Mouse (Mus musculus): ENCODE measurements around the gene Znhit6.
A peak's percentile ranks its signal among the peaks of the same experiment; 100 is the strongest.

Znhit6 gene

DNA sequence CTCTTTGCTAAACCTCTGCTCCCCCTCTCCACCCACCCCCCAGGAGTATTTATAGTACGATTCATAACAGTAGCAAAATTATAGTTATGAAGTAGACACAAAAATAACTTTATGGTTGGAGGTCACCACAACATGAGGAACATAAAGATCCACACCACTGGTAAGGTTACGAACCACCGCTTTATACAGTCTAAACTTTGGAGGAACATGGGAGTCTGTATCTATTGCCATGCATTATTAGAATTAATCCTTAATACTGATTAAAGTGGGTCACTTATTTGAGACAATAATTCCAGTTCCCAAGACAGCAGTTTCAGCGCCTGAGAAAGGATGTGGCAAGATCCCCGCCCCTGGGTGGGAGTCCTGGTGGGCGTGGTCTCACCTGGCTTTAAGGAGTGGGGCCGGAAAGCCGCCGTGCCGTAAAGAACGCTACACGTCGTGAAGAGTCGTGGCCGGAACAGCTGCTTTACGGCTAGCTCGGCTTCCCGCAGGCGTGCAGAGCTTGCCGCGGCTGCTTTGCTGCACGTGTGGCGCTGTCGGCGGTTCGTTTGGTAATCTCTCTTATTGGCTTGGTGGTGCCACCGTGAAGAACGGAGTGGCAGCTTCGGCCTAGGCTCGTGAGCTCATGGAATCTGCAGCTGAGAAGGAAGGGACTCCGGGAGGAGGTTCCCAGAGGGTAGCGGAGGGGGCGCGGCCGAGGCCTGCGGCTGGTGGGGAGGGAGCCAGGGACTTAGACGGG, at the start of gene Znhit6:
Znhit6 (plus strand) TSS at position 463 of the 739 bp plus-strand sequence.
- peak; percentile 90 for DNase-seq (ENCODE audit: low read depth, low spot score)

GRCm38 (mm10) chr3:145537870-145538269, 38.1 kb upstream of the Znhit6 start:
- DNase-seq (ENCODE audit: low read depth, low spot score) = no peak

DNA sequence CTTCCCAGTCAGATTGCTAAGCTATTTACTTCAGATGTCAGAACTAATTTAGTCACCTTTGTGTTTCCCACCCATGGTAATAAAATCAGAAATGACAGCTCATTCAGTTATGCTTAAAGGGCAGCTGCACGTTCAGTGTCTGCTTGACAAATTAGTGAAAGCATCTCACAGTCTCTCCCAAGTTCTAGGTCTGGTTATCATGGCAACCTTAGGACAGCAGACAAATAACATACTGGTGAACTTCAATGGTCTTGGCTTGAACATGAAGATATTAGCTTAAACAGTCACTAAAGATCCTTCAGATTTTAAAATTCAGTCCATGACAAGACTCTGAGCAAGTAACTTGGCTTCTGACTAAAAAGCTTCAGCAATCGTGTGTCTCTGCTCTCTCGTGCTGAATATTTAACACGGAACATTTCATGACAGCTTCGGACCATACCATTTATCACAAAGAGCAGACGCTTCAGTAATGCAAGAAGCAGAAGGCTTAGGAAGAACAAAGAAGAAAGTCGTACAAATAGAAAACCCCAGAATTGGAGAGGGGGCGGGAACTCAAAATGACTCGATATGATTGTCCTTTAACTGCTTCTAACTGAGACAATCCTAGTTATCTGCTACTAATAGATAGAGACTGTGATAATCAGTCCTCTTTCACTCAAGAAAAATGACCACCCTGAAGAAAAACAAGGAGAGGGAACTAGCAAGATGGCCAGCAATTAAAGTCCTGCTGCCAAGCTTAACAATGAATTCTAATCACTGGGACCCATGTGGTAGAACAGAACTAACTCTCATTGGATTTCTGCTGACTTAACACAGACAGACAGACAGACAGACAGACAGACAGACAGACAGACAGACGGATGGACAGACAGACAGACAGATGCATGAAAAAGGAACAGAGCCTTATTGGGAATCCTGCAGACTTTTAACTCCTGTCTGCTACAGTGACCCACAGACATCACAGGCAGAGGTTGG, 27.3 kb upstream of the Znhit6 start:
- no peak for DNase-seq (ENCODE audit: low read depth, low spot score)

- no peak for DNase-seq (ENCODE audit: low read depth, low spot score)
These were observed 25.8 kb upstream of the Znhit6 start for GRCm38 (mm10) chr3:145550216-145550615.

DNA sequence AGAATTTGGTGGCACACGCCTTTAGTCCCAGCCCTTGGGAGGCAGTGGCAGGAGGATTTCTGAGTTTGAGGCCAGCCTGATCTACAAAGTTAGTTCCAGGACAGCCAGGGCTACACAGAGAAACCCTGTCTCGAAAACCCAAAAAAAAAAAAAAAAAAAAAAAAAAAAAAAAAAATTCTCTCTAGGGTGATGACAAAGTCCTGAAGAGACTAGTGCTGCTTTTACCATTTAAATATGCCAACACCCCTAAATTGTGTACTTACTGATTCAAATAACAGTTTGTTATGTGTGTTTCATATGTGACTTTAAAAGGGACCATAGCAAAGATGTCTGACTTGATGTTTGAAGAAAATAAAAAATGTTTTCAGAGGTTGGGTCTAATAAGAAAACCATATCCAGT, 21.6 kb upstream of the Znhit6 start:
- DNase-seq (ENCODE audit: low read depth, low spot score) = no peak

- DNase-seq (ENCODE audit: low read depth, low spot score) = no peak
These were observed 19.8 kb upstream of the Znhit6 start for GRCm38 (mm10) chr3:145556206-145556605.

DNA sequence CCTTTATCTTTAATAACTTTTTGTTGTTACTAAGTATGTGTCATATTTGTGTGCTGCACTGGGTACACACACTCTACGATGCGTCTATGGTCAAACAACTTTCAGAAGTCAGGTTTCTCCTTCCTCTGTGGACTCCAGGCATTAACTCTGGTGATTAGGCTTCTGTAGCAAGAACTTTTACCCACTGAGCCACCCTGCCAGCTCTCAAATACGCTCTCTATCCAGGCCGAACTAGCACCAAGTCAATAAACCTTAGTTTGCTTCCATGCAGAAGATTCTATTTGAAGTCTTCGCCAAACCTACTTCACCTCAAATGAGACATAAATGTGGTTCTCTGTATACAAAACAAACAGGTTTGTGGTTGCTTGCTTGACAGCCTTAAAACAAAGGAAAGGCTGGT, 16.3 kb upstream of the Znhit6 start:
- no peak for DNase-seq (ENCODE audit: low read depth, low spot score)

DNA sequence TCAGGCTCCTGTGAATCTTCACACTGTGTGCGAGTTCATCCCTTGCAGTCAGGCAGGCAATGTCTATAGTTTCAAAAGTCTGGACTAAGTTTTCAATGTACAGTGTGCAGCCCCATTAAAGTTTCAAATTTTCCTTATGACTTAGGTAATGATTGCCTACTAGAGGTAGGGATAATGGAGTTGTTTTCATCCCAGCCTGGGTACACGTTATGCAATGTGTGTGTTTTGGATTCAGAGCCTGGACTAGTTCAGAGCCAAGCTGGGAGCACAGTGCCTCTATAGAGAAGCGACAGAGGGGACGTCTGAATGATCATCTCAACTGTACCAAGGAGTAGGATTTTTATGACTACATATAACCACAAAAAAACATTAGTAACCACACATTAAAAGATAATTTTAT, 15.9 kb upstream of the Znhit6 start:
- DNase-seq (ENCODE audit: low read depth, low spot score) = no peak

GRCm38 (mm10) chr3:145574468-145574867, 1.5 kb upstream of the Znhit6 start:
- no peak for DNase-seq (ENCODE audit: low read depth, low spot score)

DNA sequence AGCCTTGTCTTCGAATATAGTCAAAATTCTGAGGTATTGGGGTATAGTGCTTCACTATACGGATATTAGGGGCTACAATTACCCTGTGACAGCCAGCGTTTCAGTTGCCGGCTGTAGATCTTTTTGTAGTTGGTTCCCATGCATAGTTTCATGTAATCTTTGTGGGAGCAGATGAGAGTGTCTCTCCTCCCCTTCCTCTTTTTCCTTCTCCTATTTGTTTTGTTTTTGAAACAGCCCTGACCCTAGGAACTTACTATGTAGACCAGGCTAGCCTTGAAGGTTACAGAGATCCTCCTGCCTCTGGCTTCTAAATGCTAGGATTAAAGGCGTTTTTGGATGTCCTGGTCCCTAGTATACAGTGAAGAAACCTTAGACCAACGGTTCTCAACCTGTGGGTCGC, 665 bp upstream of the Znhit6 start:
- no peak for DNase-seq (ENCODE audit: low read depth, low spot score)

DNA sequence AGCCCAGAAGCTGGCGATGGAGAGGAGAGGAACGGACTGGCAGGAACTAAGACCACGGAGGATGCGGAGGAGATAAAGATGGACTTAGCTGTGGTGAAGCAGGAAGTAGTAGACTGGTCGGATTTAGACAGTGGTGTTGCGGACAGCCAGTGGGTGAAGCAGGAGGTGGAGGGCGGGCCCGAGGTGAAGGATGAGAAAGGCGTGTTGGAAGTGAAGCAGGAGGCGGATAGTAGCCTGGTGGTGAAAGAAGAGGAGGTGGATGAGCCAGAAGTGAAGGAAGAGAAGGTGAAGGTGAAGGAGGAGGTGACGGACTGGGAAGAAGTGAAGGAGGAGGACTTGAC, 447 bp downstream of the Znhit6 start:
- no peak for DNase-seq (ENCODE audit: low read depth, low spot score)

DNA sequence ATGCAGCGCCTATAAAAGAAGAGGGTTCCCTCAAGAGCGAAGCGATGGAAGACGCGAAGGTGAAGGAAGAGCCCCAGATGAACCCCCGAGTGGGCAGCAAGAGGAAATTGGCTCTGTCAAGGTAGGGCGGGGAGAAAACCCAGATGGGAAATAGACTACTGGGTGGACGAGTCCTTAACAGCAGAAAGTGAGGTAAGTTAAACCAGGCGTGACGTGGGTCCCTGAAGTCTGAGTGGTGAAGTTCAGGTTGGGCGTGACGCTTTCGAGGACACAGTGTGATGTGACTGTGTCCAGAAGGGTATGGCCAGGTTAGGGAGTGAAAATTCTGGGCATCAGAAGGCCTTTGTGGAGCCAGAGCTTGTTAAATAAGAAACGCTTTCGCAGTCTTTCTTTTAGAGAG, 871 bp downstream of the Znhit6 start:
- no peak for DNase-seq (ENCODE audit: low read depth, low spot score)

GRCm38 (mm10) chr3:145583043-145583442, 7.0 kb downstream of the Znhit6 start:
- DNase-seq (ENCODE audit: low read depth, low spot score) = no peak

DNA sequence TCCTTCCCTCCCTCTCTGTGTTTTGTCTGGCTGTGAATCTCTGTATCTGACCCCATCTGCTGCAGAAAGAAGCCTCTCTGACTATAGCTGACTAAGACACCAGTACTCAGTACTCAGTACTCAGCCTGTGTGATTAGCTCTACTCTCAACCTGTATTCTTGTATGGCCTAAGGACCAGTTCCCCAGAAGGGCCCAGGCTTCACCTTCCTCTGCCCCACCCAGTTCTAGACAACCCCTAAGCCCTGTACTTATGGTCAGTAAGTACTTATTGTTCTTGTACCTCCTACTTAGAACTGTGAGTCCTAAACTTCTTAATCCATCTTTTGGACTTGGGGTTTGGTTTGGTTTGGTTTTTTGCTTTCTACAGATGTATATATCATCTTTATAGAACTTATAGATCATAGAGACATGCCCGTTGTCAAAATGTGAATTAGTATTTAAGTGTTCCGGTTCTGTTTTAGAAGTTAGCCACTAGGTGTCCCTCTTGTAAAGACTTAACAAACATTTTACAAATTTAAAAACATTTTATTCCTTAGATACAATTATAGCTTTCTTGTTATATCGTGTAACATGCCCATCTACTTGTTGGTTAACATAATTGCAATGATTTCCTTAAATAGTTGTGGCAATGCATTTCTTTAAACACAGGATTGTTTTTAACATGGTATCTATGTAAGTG, 7.7 kb downstream of the Znhit6 start:
- DNase-seq (ENCODE audit: low read depth, low spot score) = no peak

- DNase-seq (ENCODE audit: low read depth, low spot score) = no peak
These were observed 14.6 kb downstream of the Znhit6 start for GRCm38 (mm10) chr3:145590562-145590961.

GRCm38 (mm10) chr3:145591841-145592542, 16.0 kb downstream of the Znhit6 start:
- no peak for DNase-seq (ENCODE audit: low read depth, low spot score)

GRCm38 (mm10) chr3:145595354-145595753, 19.3 kb downstream of the Znhit6 start:
- no peak for DNase-seq (ENCODE audit: low read depth, low spot score)

DNA sequence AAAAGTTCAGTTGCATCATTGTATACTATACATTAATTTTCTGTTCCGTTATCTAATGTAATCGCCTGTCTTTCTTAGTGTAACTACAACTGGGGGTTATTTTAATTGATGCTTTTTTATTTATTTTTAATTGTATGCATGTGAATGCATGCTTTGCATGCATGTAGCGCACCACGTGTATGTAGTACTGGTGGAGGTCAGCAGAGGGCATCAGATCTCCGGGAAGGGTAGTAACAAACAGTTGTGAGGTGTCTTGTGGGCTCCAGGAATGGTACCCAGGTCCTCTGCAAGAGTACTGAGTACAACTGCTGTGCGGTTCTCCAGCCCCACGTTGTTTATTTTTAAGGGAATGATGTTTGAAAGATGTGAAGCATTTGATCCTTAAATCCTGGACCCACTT, 23.1 kb downstream of the Znhit6 start:
- DNase-seq (ENCODE audit: low read depth, low spot score) = no peak

DNA sequence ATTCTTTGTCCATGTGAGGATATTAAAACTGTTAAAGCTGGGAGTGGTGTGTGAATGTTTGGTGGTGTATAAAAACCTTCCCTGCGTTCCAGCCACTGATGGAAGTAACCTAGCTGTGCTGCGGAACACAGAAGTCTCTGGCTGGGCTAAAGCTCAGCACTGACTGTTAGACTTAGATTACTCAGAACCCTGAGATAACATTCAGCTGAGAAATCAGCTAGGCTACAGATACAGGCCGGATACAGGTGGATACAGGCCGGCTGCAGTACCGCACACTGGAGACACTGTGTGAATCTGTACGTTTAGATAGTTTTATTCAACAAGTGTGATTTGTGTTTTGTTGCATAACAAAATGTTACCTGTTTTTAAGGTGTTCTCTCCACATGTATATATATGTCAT, 24.8 kb downstream of the Znhit6 start:
- DNase-seq (ENCODE audit: low read depth, low spot score) = no peak

DNA sequence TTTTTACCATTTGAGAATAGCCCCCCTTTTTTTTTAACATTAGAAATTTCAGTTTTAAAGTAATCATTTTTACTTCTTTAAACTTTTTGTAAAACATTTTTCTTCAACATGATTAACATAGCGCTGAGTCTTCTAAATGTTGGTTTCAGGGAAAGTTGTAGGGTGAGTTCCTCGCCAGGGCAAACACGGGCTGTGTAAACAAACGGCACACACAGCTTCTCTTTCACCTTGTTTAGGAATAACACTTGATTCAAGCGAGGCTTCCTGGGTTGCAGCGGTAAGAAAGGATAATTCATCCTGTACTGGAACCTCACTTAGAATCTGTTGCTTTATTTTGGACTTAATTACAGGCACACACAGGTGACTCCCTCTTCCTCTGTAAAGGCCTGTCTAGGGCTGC, 25.3 kb downstream of the Znhit6 start:
- no peak for DNase-seq (ENCODE audit: low read depth, low spot score)

DNA sequence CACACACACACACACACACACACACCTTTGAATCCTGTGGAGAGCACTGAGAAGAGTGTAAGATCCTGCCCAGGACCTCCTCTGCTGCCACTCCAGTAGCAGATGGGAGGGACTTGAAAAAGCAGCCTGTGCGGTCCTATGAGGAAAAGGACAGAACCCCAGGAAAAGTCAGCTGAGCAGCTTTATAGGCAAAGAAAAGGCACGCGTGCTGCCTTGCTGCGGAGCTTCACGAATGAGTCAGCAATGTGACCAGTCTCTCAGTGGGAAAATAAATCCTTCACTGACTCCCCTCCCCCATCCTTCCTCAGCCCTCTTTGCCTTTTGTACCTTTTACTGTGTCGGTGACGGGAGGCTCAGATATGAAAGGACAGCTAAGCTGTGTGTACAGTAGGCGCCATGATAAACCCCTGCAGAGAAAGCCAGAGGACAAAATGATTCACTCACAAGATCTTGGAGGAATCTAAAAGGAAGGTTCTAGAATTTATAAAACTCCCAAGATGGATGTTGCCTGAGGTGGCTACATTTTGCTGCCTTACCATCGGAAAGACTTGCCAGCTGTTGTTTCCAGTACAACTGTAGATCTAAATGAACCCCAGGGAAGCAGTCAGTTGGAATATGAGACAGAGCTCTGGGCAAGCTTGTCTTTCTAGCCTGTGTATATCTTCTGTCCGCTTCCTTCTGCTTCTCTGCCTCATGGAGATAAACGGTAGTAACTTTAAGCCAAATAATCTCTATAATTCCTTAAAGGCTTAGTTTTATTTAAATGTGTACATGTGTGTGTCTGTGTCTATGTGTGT, 26.6 kb downstream of the Znhit6 start:
- no peak for DNase-seq (ENCODE audit: low read depth, low spot score)
